Mouse (Mus musculus): ENCODE data around the gene Ccr6. TPM values are rescaled to one million over a fixed set of nuclear protein-coding genes. Genes with fewer than 3 reads are reported as not detected.

The Ccr6 gene
- total RNA-seq, 2 experiments from 2014 or later = not detected

Other genes with a start within 250 kb of the Ccr6 start
- under 1 TPM in 1 of 2 experiments, not detected in 1; 0.14 TPM for gene Gm49673, start 88.3 kb upstream of the Ccr6 start, total RNA-seq (2021)
- gene Rnaset2a, start 87.9 kb upstream of the Ccr6 start, total RNA-seq (2021) = 10 to 100 TPM; 13.9 to 14.6 TPM
- 10 to 100 TPM; 11.7 to 13.4 TPM for gene Fgfr1op, start 70.5 kb upstream of the Ccr6 start, total RNA-seq (2021)
- 100 to 1,000 TPM; 266 to 303 TPM for gene Mpc1, start 46.9 kb downstream of the Ccr6 start, total RNA-seq (2021)
- 10 to 100 TPM; 13.3 to 14.8 TPM for gene Sft2d1, start 75.1 kb downstream of the Ccr6 start, total RNA-seq (2021)
- under 1 TPM; 0.14 to 0.18 TPM for gene Prr18, start 101.4 kb downstream of the Ccr6 start, total RNA-seq (2021)
- gene T2, start 119.9 kb downstream of the Ccr6 start, total RNA-seq (2021) = not detected
- not detected for gene T, start 198.4 kb downstream of the Ccr6 start, total RNA-seq (2021)

Measured in gastrocnemius, postnatal 14 days (tissue).